24 mouse cellular contexts compared by ENCODE assay signal in the genomic region with DNA sequence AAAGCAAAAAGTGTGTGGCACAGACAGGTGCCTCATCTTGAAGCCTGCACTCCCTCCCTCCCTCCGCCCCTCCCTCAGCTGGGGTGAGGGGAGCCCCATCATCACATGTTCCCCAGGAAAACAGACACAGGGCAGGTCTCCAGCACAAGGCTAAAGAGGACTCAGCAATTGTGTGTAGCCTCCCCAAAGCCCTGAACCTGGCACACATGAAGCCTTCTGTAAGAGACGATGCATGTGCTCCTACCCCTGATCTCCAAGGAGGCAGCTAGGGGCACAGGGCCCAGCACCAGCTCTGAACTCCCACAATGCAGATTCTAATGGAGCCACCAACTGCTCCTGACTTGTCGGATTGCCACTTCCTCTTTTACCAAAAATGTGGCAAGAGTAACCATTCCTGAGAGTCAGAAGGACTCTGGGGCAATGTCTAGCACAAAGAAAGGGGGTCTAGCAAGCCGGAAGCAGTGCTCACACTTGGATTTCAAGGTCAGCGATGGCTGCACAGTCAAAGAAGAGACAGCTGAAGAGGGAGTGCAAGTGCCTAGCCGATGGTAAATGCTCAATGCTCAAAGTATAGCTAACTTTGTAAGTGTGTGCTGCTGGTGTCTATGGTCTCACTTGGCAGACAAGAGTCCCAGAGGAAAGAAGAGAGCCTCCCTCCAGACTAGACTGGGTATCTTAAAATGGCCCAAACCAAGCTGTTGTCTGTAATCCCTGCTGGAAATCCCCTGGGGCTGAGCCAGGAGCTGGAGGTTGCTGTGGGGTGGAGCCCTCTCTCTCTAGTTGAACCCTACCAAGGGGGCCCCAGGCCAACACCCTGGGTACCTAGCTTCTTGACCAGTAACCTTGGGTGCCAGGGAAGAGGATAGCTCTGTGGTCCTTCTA. TPM values are rescaled to one million over a fixed set of nuclear protein-coding genes. Genes with fewer than 3 reads are reported as not detected.
A peak's percentile ranks its signal among the peaks of the same experiment; 100 is the strongest.
DNase-seq lines count a peak whose midpoint lies in the region; ATAC-seq and TF ChIP-seq lines count a peak whose summit lies in the region.
"Had no signal": no experiment of that assay in that cellular context is flagged by ENCODE, and none has a peak within 500 bp of the region (broad histone marks: within the 10 kb centered on the region; RNA-seq: fewer than 3 reads in every experiment).

No protein-coding gene starts in this region.

- no peak overlapping the region for H3K9ac ChIP-seq in lung, postnatal 0 days (replicated peaks; ENCODE audit: low read depth)
- no peak overlapping the region for H3K9ac ChIP-seq in kidney, embryonic 15.5 days
- H3K9ac ChIP-seq: hindbrain, embryonic 12.5 days; intestine, embryonic 15.5 days; limb, embryonic 12.5 days; liver, embryonic 13.5 days; midbrain, embryonic 13.5 days; neural tube, embryonic 15.5 days had no signal

- H3K4me1 ChIP-seq in lung, postnatal 0 days (ENCODE audit: insufficient read depth, low read depth, low read length) = 0 out of 2 replicates have a peak, but pooled peaks cover 4% of the 10 kb centered on the region
- no peaks in the 10 kb centered on the region for H3K4me1 ChIP-seq in kidney, embryonic 15.5 days
- H3K4me1 ChIP-seq: hindbrain, embryonic 12.5 days; intestine, embryonic 15.5 days; limb, embryonic 12.5 days; midbrain, embryonic 13.5 days; neural tube, embryonic 15.5 days had no signal

- ATAC-seq in lung, postnatal 0 days = no peak
- ATAC-seq in hematopoietic stem cell, adult 5-6 weeks (replicated peaks in 1 of 2; ENCODE audit: insufficient read depth in 1 of 2, low FRiP score in 2 of 2, low TSS enrichment in 1 of 2, low read depth in 1 of 2, poor library complexity in 2 of 2, severe bottlenecking in 2 of 2) = peak; percentile 77 to 87
- ATAC-seq in erythroblast, adult 5-6 weeks (replicated peaks; ENCODE audit: low FRiP score, poor library complexity, severe bottlenecking) = no peak
- no peak for ATAC-seq in kidney, embryonic 15.5 days (replicated peaks; ENCODE audit: low FRiP score)
- ATAC-seq: activated CD4-positive, CD25-positive, alpha-beta regulatory T cell, adult 4 months; forebrain, embryonic 16.5 days; intestine, embryonic 15.5 days; midbrain, embryonic 13.5 days had no signal

- 74% methylated on average over 6 of the region's 6 CpGs for WGBS in lung, postnatal 0 days
- WGBS in kidney, embryonic 15.5 days = 85% methylated on average over 6 of the region's 6 CpGs

- H3K4me2 ChIP-seq in lung, postnatal 0 days (replicated peaks; ENCODE audit: low read depth, low read length) = no peak overlapping the region
- no peak overlapping the region for H3K4me2 ChIP-seq in kidney, embryonic 15.5 days
- H3K4me2 ChIP-seq: hindbrain, embryonic 12.5 days; intestine, embryonic 15.5 days; limb, embryonic 12.5 days; liver, embryonic 13.5 days; midbrain, embryonic 13.5 days; neural tube, embryonic 15.5 days had no signal

- TF ChIP-seq CTCF in lung, postnatal 0 days (IDR thresholded peaks at IDR 0.05) = no peak

- DNase-seq in lung, postnatal 0 days (ENCODE audit: low spot score) = peak; percentile 14
- no peak for DNase-seq in lung, adult 18-20 months
- peak; percentile 65 for DNase-seq in 416B (ENCODE audit: low read depth)
- DNase-seq in R1 (ENCODE audit: low read depth, low spot score) = peak; percentile 34
- no peak for DNase-seq in urinary bladder, postnatal 10 days (ENCODE audit: low spot score)
- DNase-seq: adrenal gland, postnatal 36 days; cerebellum, adult 11 months; cerebellum, postnatal 25 days; heart, adult 2 months; liver, embryonic 13.5 days; lung, postnatal 14 days had no signal

- no peaks in the 10 kb centered on the region for H3K9me3 ChIP-seq in lung, postnatal 0 days (ENCODE audit: low read length)
- no peaks in the 10 kb centered on the region for H3K9me3 ChIP-seq in kidney, embryonic 15.5 days (replicated peaks)
- H3K9me3 ChIP-seq: hindbrain, embryonic 12.5 days; intestine, embryonic 15.5 days; limb, embryonic 12.5 days; liver, embryonic 13.5 days; midbrain, embryonic 13.5 days; neural tube, embryonic 15.5 days had no signal

- H3K36me3 ChIP-seq in lung, postnatal 0 days (ENCODE audit: insufficient read depth, low read length) = no peaks in the 10 kb centered on the region
- H3K36me3 ChIP-seq in kidney, embryonic 15.5 days = no peaks in the 10 kb centered on the region
- H3K36me3 ChIP-seq: hindbrain, embryonic 12.5 days; intestine, embryonic 15.5 days; limb, embryonic 12.5 days; liver, embryonic 13.5 days; midbrain, embryonic 13.5 days; neural tube, embryonic 15.5 days had no signal

- H3K27me3 ChIP-seq in lung, postnatal 0 days (replicated peaks; ENCODE audit: insufficient read depth, low read length) = no peaks in the 10 kb centered on the region
- no peaks in the 10 kb centered on the region for H3K27me3 ChIP-seq in kidney, embryonic 15.5 days
- H3K27me3 ChIP-seq: hindbrain, embryonic 12.5 days; intestine, embryonic 15.5 days; limb, embryonic 12.5 days; liver, embryonic 13.5 days; midbrain, embryonic 13.5 days; neural tube, embryonic 15.5 days had no signal

- H3K27ac ChIP-seq in lung, postnatal 0 days (ENCODE audit: low read length) = no peak overlapping the region
- no peak overlapping the region for H3K27ac ChIP-seq in kidney, embryonic 15.5 days
- H3K27ac ChIP-seq: heart, adult 2 months; hindbrain, embryonic 12.5 days; intestine, embryonic 15.5 days; kidney, postnatal 0 days; limb, embryonic 12.5 days; liver, embryonic 13.5 days; midbrain, embryonic 13.5 days; neural tube, embryonic 15.5 days had no signal

- H3K4me3 ChIP-seq in lung, postnatal 0 days (ENCODE audit: low read depth, low read length) = no peak overlapping the region
- H3K4me3 ChIP-seq in kidney, embryonic 15.5 days (replicated peaks) = no peak overlapping the region
- H3K4me3 ChIP-seq: heart, adult 2 months; hindbrain, embryonic 12.5 days; intestine, embryonic 15.5 days; limb, embryonic 12.5 days; liver, embryonic 13.5 days; midbrain, embryonic 13.5 days; myocyte; neural tube, embryonic 15.5 days had no signal

- no peak for TF ChIP-seq EP300 in lung, postnatal 0 days (IDR thresholded peaks at IDR 0.05)

RNA-seq across cellular contexts. Expression of a gene that starts 29.9 kb away (rescaled TPM):
- polyA plus RNA-seq in lung, postnatal 0 days (2015; fragmentation: Nextera tagmentation; extraction: Ambion mirVana) = 8.4 and 9.1 TPM in 2 replicates
- total RNA-seq in hematopoietic stem cell, adult 5-6 weeks (2017) = 21.4 and 40.0 TPM in 2 replicates
- total RNA-seq in erythroblast, adult 5-6 weeks (2015; ENCODE audit: low replicate concordance) = 10.6 and 19.9 TPM in 2 replicates
- total RNA-seq in erythroblast, adult 5-6 weeks (2017; ENCODE audit: low replicate concordance) = 10.0 and 12.1 TPM in 2 replicates
- polyA plus RNA-seq in kidney, embryonic 15.5 days (2015; fragmentation: Nextera tagmentation; extraction: Ambion mirVana) = 3.2 and 3.5 TPM in 2 replicates

RNA-seq across cellular contexts. Expression of a gene that starts 38.4 kb away (rescaled TPM):
- 0.05 and 0.12 TPM in 2 replicates for polyA plus RNA-seq in lung, postnatal 0 days (2015; fragmentation: Nextera tagmentation; extraction: Ambion mirVana)
- 0.25 TPM in 1 of 2 replicates, not detected in the other for total RNA-seq in hematopoietic stem cell, adult 5-6 weeks (2017)
- total RNA-seq in erythroblast, adult 5-6 weeks (2015; ENCODE audit: low replicate concordance) = 0.21 TPM in 1 of 2 replicates, not detected in the other
- total RNA-seq in erythroblast, adult 5-6 weeks (2017; ENCODE audit: low replicate concordance) = 0.26 TPM in 1 of 2 replicates, not detected in the other
- polyA plus RNA-seq in kidney, embryonic 15.5 days (2015; fragmentation: Nextera tagmentation; extraction: Ambion mirVana) = 0.14 and 0.18 TPM in 2 replicates
- total RNA-seq: gastrocnemius, adult 18-20 months had no signal
- polyA plus RNA-seq: liver, embryonic 13.5 days had no signal

Comparison
In these comparisons a context has a peak if more than half of its experiments do, and no peak if none do; other contexts are left out.
1. DNase-seq: peak in lung, postnatal 0 days (single experiment), 416B (single experiment) and R1 (single experiment); none in lung, adult 18-20 months (0 of 2) and urinary bladder, postnatal 10 days (single experiment).
2. ATAC-seq: peak in hematopoietic stem cell, adult 5-6 weeks (2 of 2); none in lung, postnatal 0 days (single experiment), erythroblast, adult 5-6 weeks (single experiment) and kidney, embryonic 15.5 days (single experiment).